Mouse (Mus musculus) forebrain, embryonic 16.5 days (tissue): ENCODE measurements around the gene Vcl. TPM values are rescaled to one million over a fixed set of nuclear protein-coding genes. Genes with fewer than 3 reads are reported as not detected.

Source experiments
- ATAC-seq: fragments of 200-750 bp; cut with Nextera tagmentation; 2 replicates; pipeline ENCODE4 v1.8.0; 2017; ENCODE audit warnings: mild to moderate bottlenecking, moderate library complexity
- H3K27ac ChIP-seq: fragments of 300-500 bp; sonication (generic); 2 replicates; pipeline ENCODE4 v1.5.1; 2014; ENCODE audit warnings: low read length, control low read depth
- H3K27me3 ChIP-seq: fragments of 300-500 bp; sonication (generic); replicated peaks from 2 replicates; pipeline ENCODE4 v1.6.1; 2014; ENCODE audit warnings: low read length; ENCODE audit not compliant: control insufficient read depth, insufficient read depth
- H3K36me3 ChIP-seq: fragments of 300-500 bp; sonication (generic); 2 replicates; pipeline ENCODE4 v1.6.1; 2014; ENCODE audit not compliant: control insufficient read depth, insufficient read depth
- H3K4me1 ChIP-seq: fragments of 300-500 bp; sonication (generic); replicated peaks from 2 replicates; pipeline ENCODE4 v1.6.1; 2014; ENCODE audit warnings: low read length; ENCODE audit not compliant: control insufficient read depth, insufficient read depth
- H3K4me2 ChIP-seq: fragments of 300-500 bp; sonication (generic); 2 replicates; pipeline ENCODE4 v1.6.1; 2014; ENCODE audit warnings: mild to moderate bottlenecking, low read length, control low read depth
- H3K4me3 ChIP-seq: fragments of 300-500 bp; sonication (generic); replicated peaks from 2 replicates; pipeline ENCODE4 v1.5.1; 2014; ENCODE audit warnings: mild to moderate bottlenecking, low read length, control low read depth
- H3K9ac ChIP-seq: fragments of 300-500 bp; sonication (generic); replicated peaks from 2 replicates; pipeline ENCODE4 v1.6.1; 2014; ENCODE audit warnings: low read depth, low read length, control low read depth
- H3K9me3 ChIP-seq: fragments of 300-500 bp; sonication (generic); 2 replicates; pipeline ENCODE4 v1.6.1; 2016; ENCODE audit warnings: low read length; ENCODE audit not compliant: control insufficient read depth
- WGBS: fragments of 180-500 bp; shearing (Covaris S2); extraction: QIAGEN DNeasy Blood & Tissue Kit; methylation state at CpG from one replicate; pipeline ENCODE4 v1.1.7; 2014; 5-methylcytosine and 5-hydroxymethylcytosine counted together
- polyA plus RNA-seq: library from polyadenylated mRNA; unstranded; fragments of >200 nt; fragmentation: Nextera tagmentation; extraction: Ambion mirVana; gene quantifications from 2 replicates; pipeline ENCODE4 v1.2.1, GENCODE M21; 2015

The Vcl gene
- 11.4 and 13.0 TPM in 2 replicates for polyA plus RNA-seq

GRCm38 (mm10) chr14:20928848-20929745 is at the start of gene Vcl:
Gene Vcl, plus strand, starts transcription at chr14:20929398.
- Histone ChIP-seq H3K4me3 (peak within 1 kb of the TSS; percentile 90), H3K27me3 (no peaks in the 10 kb centered on the region), H3K9me3 (no peaks in the 10 kb centered on the region), H3K36me3 (no peaks in the 10 kb centered on the region), H3K4me1 (peaks cover 10% of the 10 kb centered on the region), H3K4me2 (peak within 1 kb of the TSS; percentile 58), H3K9ac (peak within 1 kb of the TSS; percentile 78), H3K27ac (peak within 1 kb of the TSS; percentile 64)
- ATAC-seq: peak; percentile 99
- WGBS: under 1% methylated on average over 89 of the region's 89 CpGs

GRCm38 (mm10) chr14:20884691-20885090 is 44.5 kb upstream of the Vcl start:
- no peak overlapping the region for H3K4me2 ChIP-seq
- no peaks in the 10 kb centered on the region for H3K36me3 ChIP-seq
- 83% methylated on average over 5 of the region's 5 CpGs for WGBS
- ATAC-seq: no peak
- no peaks in the 10 kb centered on the region for H3K4me1 ChIP-seq
- no peak overlapping the region for H3K9ac ChIP-seq
- no peaks in the 10 kb centered on the region for H3K9me3 ChIP-seq
- no peak overlapping the region for H3K4me3 ChIP-seq
- no peak overlapping the region for H3K27ac ChIP-seq
- no peaks in the 10 kb centered on the region for H3K27me3 ChIP-seq

- Histone ChIP-seq H3K36me3 (no peaks in the 10 kb centered on the region), H3K9me3 (no peaks in the 10 kb centered on the region), H3K27me3 (no peaks in the 10 kb centered on the region), H3K4me1 (no peaks in the 10 kb centered on the region), H3K9ac (no peak overlapping the region), H3K4me2 (no peak overlapping the region), H3K27ac (no peak overlapping the region), H3K4me3 (no peak overlapping the region)
- 33% methylated on average over 10 of the region's 10 CpGs for WGBS
- ATAC-seq: no peak
These were observed 43.9 kb upstream of the Vcl start for GRCm38 (mm10) chr14:20885091-20885888.

- Histone ChIP-seq H3K9ac (no peak overlapping the region), H3K4me2 (no peak overlapping the region), H3K4me1 (no peaks in the 10 kb centered on the region), H3K27ac (no peak overlapping the region), H3K9me3 (no peaks in the 10 kb centered on the region), H3K4me3 (no peak overlapping the region), H3K36me3 (no peaks in the 10 kb centered on the region), H3K27me3 (no peaks in the 10 kb centered on the region)
- ATAC-seq: no peak
- 26% methylated on average over 4 of the region's 4 CpGs for WGBS
These were observed 42.9 kb upstream of the Vcl start for GRCm38 (mm10) chr14:20886266-20886665.

GRCm38 (mm10) chr14:20887541-20888085 is 41.6 kb upstream of the Vcl start:
- no peak overlapping the region for H3K4me2 ChIP-seq
- ATAC-seq: no peak
- H3K27ac ChIP-seq: no peak overlapping the region
- H3K9ac ChIP-seq: no peak overlapping the region
- no peaks in the 10 kb centered on the region for H3K9me3 ChIP-seq
- no peaks in the 10 kb centered on the region for H3K27me3 ChIP-seq
- 91% methylated on average over 7 of the region's 7 CpGs for WGBS
- peaks cover 8% of the 10 kb centered on the region for H3K4me1 ChIP-seq
- H3K4me3 ChIP-seq: no peak overlapping the region
- H3K36me3 ChIP-seq: no peaks in the 10 kb centered on the region

- Histone ChIP-seq H3K4me3 (no peak overlapping the region), H3K4me1 (peaks cover 8% of the 10 kb centered on the region), H3K27ac (no peak overlapping the region), H3K36me3 (no peaks in the 10 kb centered on the region), H3K9me3 (no peaks in the 10 kb centered on the region), H3K27me3 (no peaks in the 10 kb centered on the region), H3K4me2 (no peak overlapping the region), H3K9ac (no peak overlapping the region)
- 30% methylated on average over 9 of the region's 9 CpGs for WGBS
- peak; percentile 66 for ATAC-seq
These were observed 37.2 kb upstream of the Vcl start for GRCm38 (mm10) chr14:20891941-20892402.

- H3K9me3 ChIP-seq: no peaks in the 10 kb centered on the region
- WGBS: 70% methylated on average over 4 of the region's 4 CpGs
- no peaks in the 10 kb centered on the region for H3K36me3 ChIP-seq
- H3K4me1 ChIP-seq: peaks cover 8% of the 10 kb centered on the region
- H3K4me3 ChIP-seq: no peak overlapping the region
- no peak overlapping the region for H3K9ac ChIP-seq
- ATAC-seq: no peak
- H3K27me3 ChIP-seq: no peaks in the 10 kb centered on the region
- no peak overlapping the region for H3K4me2 ChIP-seq
- no peak overlapping the region for H3K27ac ChIP-seq
These were observed 35.4 kb upstream of the Vcl start for GRCm38 (mm10) chr14:20893815-20894214.

- H3K36me3 ChIP-seq: no peaks in the 10 kb centered on the region
- H3K9me3 ChIP-seq: no peaks in the 10 kb centered on the region
- WGBS: 94% methylated on average over 3 of the region's 3 CpGs
These were observed 27.9 kb upstream of the Vcl start for GRCm38 (mm10) chr14:20901267-20901666.

GRCm38 (mm10) chr14:20903137-20903536 is 26.1 kb upstream of the Vcl start:
- no peak for ATAC-seq
- H3K4me2 ChIP-seq: no peak overlapping the region
- H3K9me3 ChIP-seq: no peaks in the 10 kb centered on the region
- H3K4me3 ChIP-seq: no peak overlapping the region
- H3K27me3 ChIP-seq: no peaks in the 10 kb centered on the region
- H3K9ac ChIP-seq: no peak overlapping the region
- no peaks in the 10 kb centered on the region for H3K36me3 ChIP-seq
- no peaks in the 10 kb centered on the region for H3K4me1 ChIP-seq
- no peak overlapping the region for H3K27ac ChIP-seq
- WGBS: 86% methylated on average over 6 of the region's 6 CpGs

More at GRCm38 (mm10) chr14:20901267-20901666, 27.9 kb upstream of the Vcl start:
- Histone ChIP-seq H3K4me2 (no peak overlapping the region), H3K27ac (no peak overlapping the region), H3K4me3 (no peak overlapping the region), H3K9ac (no peak overlapping the region), H3K27me3 (no peaks in the 10 kb centered on the region), H3K4me1 (no peaks in the 10 kb centered on the region)
- ATAC-seq: no peak
